Mouse (Mus musculus) retina, postnatal 7 days (tissue): ENCODE data around the gene Smlr1.

Experiments used
- DNase-seq: peaks from one replicate; pipeline ENCODE4 v3.0.0-alpha.2; 2012; ENCODE audit warnings: low read depth, low spot score

The Smlr1 gene

DNA sequence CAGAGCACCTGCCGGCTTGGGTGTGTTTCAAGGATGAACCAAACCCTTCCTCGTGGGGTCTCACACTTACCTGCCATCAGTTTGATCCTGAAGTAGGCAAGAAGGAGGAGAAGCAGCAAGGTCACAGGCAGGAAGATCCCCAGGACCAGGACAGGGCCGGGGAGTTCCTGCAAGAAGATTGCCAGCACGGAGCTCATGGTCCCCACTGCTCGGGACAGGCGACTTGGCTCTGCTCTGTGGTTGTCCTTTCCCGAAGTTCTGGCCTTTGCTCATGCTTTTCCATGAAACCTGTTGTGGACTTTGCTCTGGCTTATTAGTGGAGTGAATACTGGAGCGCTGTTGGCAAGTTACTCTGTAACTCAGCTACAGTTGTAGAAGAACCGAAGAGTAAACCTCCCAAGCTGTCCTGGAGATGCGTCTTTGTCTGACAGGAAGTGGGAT is at the start of gene Smlr1:
Gene Smlr1, minus strand, starts transcription at position 377 of the 441 bp plus-strand sequence.
- no peak for DNase-seq

DNA sequence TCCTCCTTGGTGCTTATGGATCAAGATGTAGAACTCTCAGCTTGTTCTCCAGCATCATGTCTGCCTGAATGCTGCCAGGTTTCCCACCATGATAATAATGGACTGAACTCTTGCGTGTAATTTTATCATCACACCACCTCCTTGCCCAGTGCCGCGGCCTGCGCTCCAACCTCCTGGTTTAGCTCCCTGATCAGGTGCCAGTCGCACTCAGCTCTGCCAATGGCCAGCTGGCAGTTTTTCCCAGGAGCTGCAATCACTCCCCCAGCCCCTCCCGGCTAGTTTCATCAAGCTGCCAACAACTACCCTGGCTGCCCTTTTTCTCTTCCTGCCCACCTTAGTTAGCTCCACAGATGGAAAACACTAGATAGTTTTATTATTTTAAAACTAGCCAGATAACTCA is 48.8 kb upstream of the Smlr1 start:
- DNase-seq = no peak

DNA sequence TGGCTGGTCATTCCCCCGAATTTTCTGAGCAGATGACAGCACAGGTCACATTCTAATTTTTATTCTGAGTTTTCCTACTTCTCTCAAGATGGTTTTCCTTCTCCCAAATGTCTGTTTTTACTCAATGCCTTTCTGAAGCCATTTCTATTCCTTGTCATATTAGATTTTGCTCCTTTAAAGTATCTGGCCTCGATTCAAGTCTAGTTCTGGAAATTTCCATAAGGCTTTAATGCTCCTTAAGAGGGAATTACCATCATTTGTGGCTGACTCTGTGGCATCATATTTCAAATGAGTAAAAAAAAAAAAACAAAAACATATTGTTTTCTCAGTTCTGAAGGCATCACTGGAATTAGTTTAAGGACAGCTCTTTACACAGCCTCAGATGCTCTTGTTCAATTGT is 44.0 kb upstream of the Smlr1 start:
- no peak for DNase-seq

DNA sequence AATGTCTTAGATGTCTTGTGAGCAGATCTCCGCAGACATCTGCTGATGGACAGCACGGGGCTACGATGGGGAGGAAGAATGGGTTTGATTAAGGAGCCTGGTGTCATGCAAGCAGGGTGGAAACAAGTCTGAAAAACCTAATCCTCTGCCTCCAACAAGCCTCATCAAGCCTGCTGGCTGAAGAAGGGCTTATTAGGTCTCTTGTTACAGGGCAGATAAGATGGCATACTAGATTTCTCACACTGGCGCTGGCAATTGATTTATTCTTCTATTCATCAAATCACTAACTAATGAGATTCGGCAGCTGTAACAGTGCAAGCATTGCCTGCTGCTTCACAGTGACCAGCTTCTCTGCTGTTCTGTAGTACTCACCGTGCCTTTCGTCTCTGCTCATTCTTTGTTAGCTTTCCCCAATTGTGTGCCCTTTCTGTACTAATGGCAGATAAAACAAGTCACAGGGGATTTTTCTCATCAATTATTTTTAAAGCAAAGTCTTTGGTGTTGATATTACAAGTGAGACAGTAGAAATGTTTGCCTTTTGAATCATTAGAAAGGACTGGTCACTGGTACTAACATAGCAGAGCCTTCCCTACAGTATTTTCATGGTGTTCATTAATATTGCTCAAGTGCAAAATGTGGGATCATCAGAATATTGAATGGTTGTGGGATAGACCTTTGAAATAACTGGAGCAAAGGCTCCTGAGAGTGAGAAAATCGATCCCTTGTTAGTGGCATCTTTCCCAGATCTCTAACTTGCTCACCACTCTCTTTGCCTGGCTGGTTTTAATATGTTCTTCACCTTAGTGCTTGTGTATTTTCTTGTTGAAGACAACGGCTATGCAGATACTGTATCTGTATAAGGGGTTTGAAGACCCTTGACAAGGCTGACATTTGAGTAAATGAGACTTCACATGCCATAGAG is 35.5 kb upstream of the Smlr1 start:
- no peak for DNase-seq

GRCm38 (mm10) chr10:25552936-25553335 is 16.9 kb upstream of the Smlr1 start:
- no peak for DNase-seq

GRCm38 (mm10) chr10:25541097-25541496 is 5.0 kb upstream of the Smlr1 start:
- DNase-seq = no peak

DNA sequence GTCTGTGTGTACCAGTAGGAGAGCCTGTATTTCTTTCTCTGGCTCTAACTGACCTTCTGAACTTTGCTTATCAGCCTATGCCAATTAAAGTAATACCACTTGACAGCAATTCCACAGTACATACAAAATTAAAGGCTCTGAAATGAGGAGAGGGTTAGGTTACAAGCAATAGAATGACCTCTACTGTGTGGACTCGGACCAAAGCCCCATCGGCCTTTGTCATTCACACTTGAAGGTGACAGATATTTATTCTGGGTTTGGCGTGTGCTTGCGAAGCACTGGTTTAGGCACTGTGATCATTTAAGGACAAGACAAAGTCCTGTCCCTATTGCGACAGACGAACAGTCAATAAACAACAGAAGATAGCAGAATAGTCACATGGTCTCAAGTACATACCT is 3.7 kb upstream of the Smlr1 start:
- DNase-seq = no peak

DNA sequence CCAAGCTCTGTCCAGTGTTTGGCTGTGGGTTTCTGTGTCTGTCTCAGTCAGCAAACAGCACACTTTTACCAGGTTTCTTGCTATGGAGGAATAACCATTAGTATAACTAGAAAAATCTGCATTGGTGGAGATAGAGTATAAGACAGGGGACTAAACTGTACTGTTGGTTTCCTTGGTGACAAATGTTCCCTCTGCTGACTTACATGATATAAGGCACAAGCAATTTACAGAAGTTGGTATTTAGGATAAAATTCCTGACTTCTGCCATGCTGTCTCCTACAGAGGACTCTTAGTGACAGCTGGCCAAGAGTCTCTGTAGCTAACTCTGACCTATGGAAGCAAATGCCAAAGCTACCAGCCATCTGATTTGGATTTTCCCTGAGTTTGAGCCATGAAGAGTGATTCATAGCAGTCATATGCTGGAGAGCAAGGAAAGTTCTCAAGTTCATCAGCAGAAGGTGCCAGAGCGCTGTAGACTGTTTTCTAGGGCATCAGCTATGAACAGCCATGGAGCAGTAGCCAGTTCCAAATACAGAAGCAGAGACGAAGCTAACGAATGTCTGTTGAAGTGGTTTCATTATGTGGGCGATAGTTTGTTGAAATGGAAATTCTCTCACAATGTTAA is 3.2 kb upstream of the Smlr1 start:
- DNase-seq = no peak

- no peak for DNase-seq
These were observed 2.7 kb upstream of the Smlr1 start for GRCm38 (mm10) chr10:25538738-25539137.

GRCm38 (mm10) chr10:25536621-25537020 is 554 bp upstream of the Smlr1 start:
- DNase-seq = no peak

DNA sequence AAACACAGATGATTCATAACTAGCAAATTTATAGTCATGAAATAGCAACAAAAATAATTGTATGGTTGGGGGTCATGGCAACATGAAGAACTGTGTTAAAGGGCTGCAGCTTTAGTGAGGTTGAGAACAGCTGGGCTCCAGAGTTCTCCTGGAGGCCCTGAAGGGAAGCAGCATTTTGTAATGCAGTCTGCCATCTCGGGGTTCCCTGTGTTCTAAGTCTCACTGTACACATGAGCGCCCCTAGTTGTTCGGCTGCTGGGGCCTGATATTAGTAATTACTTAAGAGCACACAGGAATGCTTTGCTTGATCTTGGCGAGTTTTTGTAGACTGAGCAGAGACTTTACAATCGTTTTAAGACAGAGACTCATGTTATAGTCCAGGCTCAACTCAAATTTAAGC is 1.6 kb downstream of the Smlr1 start:
- DNase-seq = no peak

- no peak for DNase-seq
These were observed 2.4 kb downstream of the Smlr1 start for GRCm38 (mm10) chr10:25533513-25534246.

DNA sequence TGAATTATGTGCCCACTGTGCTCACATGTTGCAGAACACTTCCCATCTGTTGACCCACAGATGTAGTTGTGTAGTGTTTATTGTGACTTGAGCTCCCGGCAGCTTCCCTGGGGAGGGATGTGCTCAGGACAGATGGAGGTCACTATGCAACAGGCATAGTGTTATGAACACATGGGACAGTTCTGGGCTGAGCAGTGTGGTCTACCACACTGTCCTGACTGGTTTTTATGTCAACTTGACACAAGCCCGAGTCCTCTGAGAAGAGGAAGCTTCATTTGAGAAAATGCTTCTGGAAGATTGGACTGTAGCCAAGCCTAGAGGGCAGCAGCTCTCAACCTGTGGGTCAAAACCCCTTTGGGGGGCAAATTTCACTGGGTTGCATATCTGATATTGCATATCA is 3.0 kb downstream of the Smlr1 start:
- DNase-seq = no peak

- no peak for DNase-seq
These were observed 4.7 kb downstream of the Smlr1 start for GRCm38 (mm10) chr10:25531335-25531734.

GRCm38 (mm10) chr10:25527126-25527525 is 8.9 kb downstream of the Smlr1 start:
- DNase-seq = no peak

GRCm38 (mm10) chr10:25526622-25527021 is 9.4 kb downstream of the Smlr1 start:
- no peak for DNase-seq

DNA sequence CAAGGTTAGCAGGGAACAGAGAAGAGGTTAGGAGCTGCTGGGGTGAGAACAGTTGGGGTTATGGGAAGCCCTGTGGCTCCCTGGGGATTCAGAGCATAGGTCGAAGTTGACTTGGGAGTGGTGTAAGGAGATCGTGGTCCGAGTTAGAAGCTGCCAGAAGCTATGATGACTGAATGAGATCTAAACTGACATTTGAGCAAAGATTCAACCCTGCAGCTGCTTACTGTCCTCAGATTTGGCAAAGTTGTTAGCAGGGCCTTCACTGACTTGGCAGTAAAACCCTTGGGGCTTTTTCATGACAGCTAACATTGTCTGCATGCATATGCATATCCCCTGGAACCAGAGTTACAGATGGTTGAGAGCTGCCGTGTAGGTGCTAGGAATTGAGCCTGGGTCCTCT is 9.9 kb downstream of the Smlr1 start:
- DNase-seq = no peak

DNA sequence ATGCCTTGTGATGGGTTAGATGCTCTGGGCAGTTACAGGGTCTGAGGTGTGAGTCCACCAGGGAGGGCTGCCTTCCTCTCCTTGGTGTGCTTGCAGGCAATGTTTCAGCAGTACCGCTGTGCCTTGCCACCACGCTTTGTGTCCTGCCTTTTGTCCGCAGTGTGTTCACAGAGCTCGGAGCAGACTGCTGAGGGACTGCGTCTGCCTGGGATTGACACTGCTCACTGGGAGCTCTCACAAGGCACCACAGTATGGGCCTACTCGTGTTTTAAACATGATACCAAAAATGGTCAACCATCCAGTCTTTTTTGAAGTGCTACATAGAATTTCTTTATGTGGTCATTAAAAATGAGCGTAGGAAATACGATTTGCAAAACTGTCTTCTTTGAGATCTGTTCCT is 12.3 kb downstream of the Smlr1 start:
- DNase-seq = no peak

- no peak for DNase-seq
These were observed 15.6 kb downstream of the Smlr1 start for GRCm38 (mm10) chr10:25520428-25520827.

DNA sequence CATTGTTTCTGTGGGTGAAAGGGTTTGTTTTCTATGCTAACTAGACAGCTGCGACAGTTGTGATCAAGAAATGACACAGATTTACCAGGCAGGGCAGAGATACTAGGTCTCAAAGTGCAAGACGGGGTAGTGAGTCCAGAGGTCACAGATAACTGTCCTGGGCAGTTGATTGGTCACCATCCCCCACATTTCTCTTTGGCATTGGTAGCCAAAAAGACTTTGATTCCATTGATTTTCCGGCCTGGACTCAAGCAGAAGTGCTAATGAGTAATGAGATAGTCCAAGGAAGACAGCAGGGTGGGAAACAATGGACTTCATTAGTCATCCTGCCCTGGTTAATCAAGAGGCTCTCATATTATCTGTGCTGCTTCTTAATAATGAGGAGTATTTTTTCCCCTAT is 16.1 kb downstream of the Smlr1 start:
- DNase-seq = no peak

DNA sequence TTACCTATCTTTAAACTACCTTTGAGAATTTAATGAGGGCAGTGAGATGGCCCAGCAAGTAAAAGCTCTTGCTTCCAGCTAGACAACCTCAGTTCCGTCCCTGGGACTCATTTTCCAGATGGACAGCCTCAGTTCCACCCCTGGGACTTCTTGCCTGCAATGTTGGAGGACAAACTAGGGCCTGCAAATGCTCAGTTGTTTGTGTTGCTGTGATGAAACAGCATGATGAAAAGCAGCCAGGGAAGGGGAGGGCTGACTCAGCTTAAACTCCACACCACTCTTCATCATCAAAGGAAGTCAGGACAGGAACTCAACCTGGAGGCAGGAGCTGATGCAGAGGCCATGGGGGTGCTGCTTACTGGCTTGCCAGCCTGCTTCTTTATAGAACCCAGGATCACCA is 22.2 kb downstream of the Smlr1 start:
- DNase-seq = no peak

DNA sequence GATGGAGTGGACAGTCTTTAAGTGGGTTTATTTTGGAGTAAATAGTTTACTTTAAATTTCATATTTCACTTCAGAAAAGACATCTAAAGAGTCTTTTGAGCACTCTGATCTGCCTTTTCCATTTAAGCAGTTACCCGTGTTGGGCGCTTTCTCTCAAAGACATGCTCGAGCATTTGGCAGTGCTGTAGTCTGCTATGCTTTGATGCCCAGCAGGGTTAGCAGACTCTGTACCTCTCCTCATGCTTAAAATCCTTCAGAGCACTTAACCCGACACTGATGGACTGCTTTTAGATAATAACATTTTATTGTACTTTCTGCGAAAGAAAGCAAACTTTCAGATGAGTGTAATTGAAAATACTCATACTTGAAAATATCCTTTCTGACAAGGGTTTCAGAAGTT is 32.8 kb downstream of the Smlr1 start:
- no peak for DNase-seq
